Mouse (Mus musculus) embryonic facial prominence, embryonic 13.5 days (tissue): ENCODE results near the gene Gja10. TPM values are rescaled to one million over a fixed set of nuclear protein-coding genes. Genes with fewer than 3 reads are reported as not detected.

Experiments
- ATAC-seq: fragments of 200-750 bp; cut with Nextera tagmentation; 2 replicates; pipeline ENCODE4 v1.8.0; 2017; ENCODE audit warnings: low read depth; ENCODE audit not compliant: insufficient number of reproducible peaks, insufficient read depth, low FRiP score, low TSS enrichment
- H3K27ac ChIP-seq: fragments of 300-500 bp; sonication (generic); 2 replicates; pipeline ENCODE4 v1.5.1; 2015; ENCODE audit warnings: moderate library complexity, mild to moderate bottlenecking, inconsistent platforms
- H3K27me3 ChIP-seq: fragments of 300-500 bp; sonication (generic); 2 replicates; pipeline ENCODE4 v1.6.1; 2015; ENCODE audit warnings: mild to moderate bottlenecking, inconsistent platforms
- H3K36me3 ChIP-seq: fragments of 300-500 bp; sonication (generic); 2 replicates; pipeline ENCODE4 v1.6.1; 2015; ENCODE audit warnings: mild to moderate bottlenecking, inconsistent platforms
- H3K4me1 ChIP-seq: fragments of 300-500 bp; sonication (generic); 2 replicates; pipeline ENCODE4 v1.6.1; 2015; ENCODE audit warnings: inconsistent platforms
- H3K4me2 ChIP-seq: fragments of 300-500 bp; sonication (generic); 2 replicates; pipeline ENCODE4 v1.6.1; 2015; ENCODE audit warnings: moderate library complexity, mild to moderate bottlenecking, inconsistent platforms
- H3K4me3 ChIP-seq: fragments of 300-500 bp; sonication (generic); 2 replicates; pipeline ENCODE4 v1.5.1; 2015; ENCODE audit warnings: mild to moderate bottlenecking, inconsistent platforms
- H3K9ac ChIP-seq: fragments of 300-500 bp; sonication (generic); 2 replicates; pipeline ENCODE4 v1.6.1; 2015; ENCODE audit warnings: mild to moderate bottlenecking, inconsistent platforms
- H3K9me3 ChIP-seq: fragments of 300-500 bp; sonication (generic); 2 replicates; pipeline ENCODE4 v1.6.1; 2016; ENCODE audit warnings: inconsistent platforms
- WGBS: fragments of 180-500 bp; shearing (Covaris S2); methylation state at CpG from one replicate; pipeline ENCODE4 v1.1.7; 2015; ENCODE audit warnings: mixed read lengths; 5-methylcytosine and 5-hydroxymethylcytosine counted together
- polyA plus RNA-seq: library from polyadenylated mRNA; unstranded; fragments of >200 nt; fragmentation: Nextera tagmentation; extraction: Ambion mirVana; gene quantifications from 2 replicates; pipeline ENCODE4 v1.2.1, GENCODE M21; 2015

The Gja10 gene
- polyA plus RNA-seq, 1 experiment from 2014 or later, result not detected

DNA sequence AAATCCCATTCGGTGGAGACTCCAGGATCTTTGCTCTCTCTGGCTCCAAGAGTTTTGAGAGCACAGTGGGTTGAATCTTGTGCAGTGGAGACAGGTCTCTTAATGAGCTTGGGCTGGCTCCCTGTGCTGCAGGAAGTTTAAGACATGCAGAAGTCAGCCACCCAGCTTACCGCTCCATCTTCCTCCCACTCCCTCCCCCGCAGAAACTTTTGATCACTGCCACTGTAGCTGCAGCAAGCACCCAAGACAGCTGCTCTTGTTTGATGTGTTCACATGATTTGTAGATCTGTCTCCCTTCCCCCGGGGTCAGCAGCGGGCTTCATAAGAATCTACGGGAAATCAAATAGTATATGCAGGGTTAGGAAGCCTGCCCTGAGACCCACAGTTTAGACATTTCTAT, 42.3 kb downstream of the Gja10 start:
- 33% methylated on average over 6 of the region's 6 CpGs for WGBS
- Histone ChIP-seq H3K4me2 (no peak overlapping the region), H3K4me1 (peaks cover 12% of the 10 kb centered on the region), H3K36me3 (peaks cover 38% of the 10 kb centered on the region), H3K9me3 (no peaks in the 10 kb centered on the region), H3K27ac (no peak overlapping the region), H3K9ac (no peak overlapping the region), H3K27me3 (no peaks in the 10 kb centered on the region), H3K4me3 (no peak overlapping the region)
- no peak for ATAC-seq

DNA sequence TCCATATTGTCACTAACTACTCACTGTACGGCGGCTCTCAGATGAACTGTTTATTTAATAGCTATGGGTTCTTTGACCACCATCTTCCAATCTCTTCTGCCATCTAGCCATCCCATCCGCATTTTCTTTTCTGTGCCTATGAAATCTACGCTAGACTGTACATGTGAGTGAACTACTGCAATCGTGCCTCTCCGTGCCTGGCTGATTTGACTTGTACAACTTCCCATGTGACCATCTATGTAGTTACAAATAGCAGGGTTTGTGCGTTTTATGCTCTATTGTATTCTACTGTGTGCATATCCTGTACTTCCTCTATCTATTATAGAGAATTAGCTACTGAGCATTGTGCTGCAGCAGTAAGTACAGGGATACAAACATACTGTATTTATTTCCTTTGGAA, 47.1 kb downstream of the Gja10 start:
- no peaks in the 10 kb centered on the region for H3K9me3 ChIP-seq
- WGBS, result 88% methylated on average over 7 of the region's 7 CpGs
- H3K4me3 ChIP-seq, result no peak overlapping the region
- H3K9ac ChIP-seq, result no peak overlapping the region
- peaks cover 6% of the 10 kb centered on the region; the same call in 1 of the 2 replicates for H3K36me3 ChIP-seq
- ATAC-seq, result no peak
- no peaks in the 10 kb centered on the region for H3K27me3 ChIP-seq
- H3K4me1 ChIP-seq, result peaks cover 4% of the 10 kb centered on the region
- no peak overlapping the region for H3K27ac ChIP-seq
- H3K4me2 ChIP-seq, result no peak overlapping the region

DNA sequence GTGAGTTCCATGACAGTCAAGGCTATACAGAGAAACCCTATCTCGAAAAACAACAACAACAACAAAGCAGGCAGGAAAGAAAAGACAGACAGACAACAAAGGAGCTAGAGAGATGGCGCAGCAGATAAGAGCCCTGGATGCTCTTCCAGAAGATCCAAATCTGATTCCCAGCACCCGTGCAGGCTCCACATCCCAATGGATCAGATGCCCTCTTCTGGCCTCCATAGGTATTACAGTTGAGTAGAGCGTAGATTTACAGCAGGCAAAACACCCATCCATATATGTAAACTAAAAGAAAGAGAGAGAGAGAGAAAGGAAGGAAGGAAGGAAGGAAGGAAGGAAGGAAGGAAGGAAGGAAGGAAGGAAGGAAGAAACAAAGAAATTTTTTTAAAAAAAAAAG, 51.2 kb downstream of the Gja10 start:
- no peaks in the 10 kb centered on the region for H3K27me3 ChIP-seq
- WGBS, result 48% methylated on average over 4 of the region's 4 CpGs
- H3K4me1 ChIP-seq, result no peaks in the 10 kb centered on the region
- no peak for ATAC-seq
- no peaks in the 10 kb centered on the region; the same call in 1 of the 2 replicates for H3K9me3 ChIP-seq
- H3K9ac ChIP-seq, result no peak overlapping the region
- no peak overlapping the region for H3K4me3 ChIP-seq
- H3K36me3 ChIP-seq, result no peaks in the 10 kb centered on the region
- H3K4me2 ChIP-seq, result no peak overlapping the region
- H3K27ac ChIP-seq, result no peak overlapping the region

DNA sequence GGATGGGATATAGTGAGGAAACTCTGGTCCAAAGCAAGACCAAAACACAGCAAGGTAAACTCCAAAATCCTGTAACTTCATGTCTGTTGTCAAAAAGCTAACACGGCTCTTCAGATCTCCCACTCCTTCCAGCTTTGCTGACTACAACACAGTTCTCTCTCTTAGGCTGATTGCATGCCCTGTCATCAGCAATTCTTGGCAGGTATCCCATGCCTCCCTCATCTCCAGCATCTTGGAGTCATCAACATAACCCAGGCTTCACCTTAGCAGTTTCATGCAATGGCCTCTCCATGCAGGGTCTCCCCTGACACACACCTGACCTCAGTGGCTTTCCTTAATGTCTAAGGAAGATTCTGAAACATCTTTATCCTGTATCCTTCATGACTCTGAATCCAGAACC, 53.4 kb downstream of the Gja10 start:
- H3K4me2 ChIP-seq, result no peak overlapping the region
- no peak overlapping the region for H3K4me3 ChIP-seq
- no peak for ATAC-seq
- no peaks in the 10 kb centered on the region; the same call in 1 of the 2 replicates for H3K9me3 ChIP-seq
- no peaks in the 10 kb centered on the region for H3K27me3 ChIP-seq
- H3K36me3 ChIP-seq, result no peaks in the 10 kb centered on the region
- no peaks in the 10 kb centered on the region for H3K4me1 ChIP-seq
- no peak overlapping the region for H3K9ac ChIP-seq
- 76% methylated on average over 1 of the region's 1 CpGs for WGBS
- no peak overlapping the region for H3K27ac ChIP-seq

Other genes with a start within 250 kb of the Gja10 start
- 74.7 and 78.0 TPM in 2 replicates for gene Casp8ap2, start 12.7 kb upstream of the Gja10 start, polyA plus RNA-seq
- 19.3 TPM in 2 replicates for gene Mdn1, start 54.4 kb upstream of the Gja10 start, polyA plus RNA-seq
- gene Lyrm2, start 197.5 kb upstream of the Gja10 start, polyA plus RNA-seq, result 136 and 140 TPM in 2 replicates